Mouse (Mus musculus) forebrain, embryonic 13.5 days (tissue): ENCODE data around the gene Gm20605. TPM values are rescaled to one million over a fixed set of nuclear protein-coding genes. Genes with fewer than 3 reads are reported as not detected.

Experiments used
- ATAC-seq: fragments of 200-750 bp; cut with Nextera tagmentation; 2 replicates; pipeline ENCODE4 v1.8.0; 2017
- H3K27ac ChIP-seq: fragments of 300-500 bp; sonication (generic); 2 replicates; pipeline ENCODE4 v1.5.1; 2015; ENCODE audit warnings: inconsistent platforms, mild to moderate bottlenecking, moderate library complexity
- H3K27me3 ChIP-seq: fragments of 300-500 bp; sonication (generic); 2 replicates; pipeline ENCODE4 v1.6.1; 2015; ENCODE audit warnings: mild to moderate bottlenecking, inconsistent platforms
- H3K36me3 ChIP-seq: fragments of 300-500 bp; sonication (generic); 2 replicates; pipeline ENCODE4 v1.6.1; 2015; ENCODE audit warnings: mild to moderate bottlenecking, inconsistent platforms; ENCODE audit not compliant: poor library complexity, severe bottlenecking
- H3K4me1 ChIP-seq: fragments of 300-500 bp; sonication (generic); 2 replicates; pipeline ENCODE4 v1.6.1; 2015; ENCODE audit warnings: inconsistent platforms
- H3K4me2 ChIP-seq: fragments of 300-500 bp; sonication (generic); 2 replicates; pipeline ENCODE4 v1.6.1; 2015; ENCODE audit warnings: inconsistent platforms, mild to moderate bottlenecking, moderate library complexity
- H3K4me3 ChIP-seq: fragments of 300-500 bp; sonication (generic); 2 replicates; pipeline ENCODE4 v1.5.1; 2015; ENCODE audit warnings: mild to moderate bottlenecking, inconsistent platforms
- H3K9ac ChIP-seq: fragments of 300-500 bp; sonication (generic); 2 replicates; pipeline ENCODE4 v1.6.1; 2015; ENCODE audit warnings: mild to moderate bottlenecking, inconsistent platforms
- H3K9me3 ChIP-seq: fragments of 300-500 bp; sonication (generic); replicated peaks from 2 replicates; pipeline ENCODE4 v1.6.1; 2016; ENCODE audit warnings: inconsistent platforms
- WGBS: fragments of 180-500 bp; shearing (Covaris S2); methylation state at CpG from one replicate; pipeline ENCODE4 v1.1.7; 2015; 5-methylcytosine and 5-hydroxymethylcytosine counted together
- polyA plus RNA-seq: library from polyadenylated mRNA; unstranded; fragments of >200 nt; fragmentation: Nextera tagmentation; extraction: Ambion mirVana; gene quantifications from 2 replicates; pipeline ENCODE4 v1.2.1, GENCODE M21; 2015

The Gm20605 gene
- polyA plus RNA-seq, 1 experiment from 2014 or later = 7.3 TPM

DNA sequence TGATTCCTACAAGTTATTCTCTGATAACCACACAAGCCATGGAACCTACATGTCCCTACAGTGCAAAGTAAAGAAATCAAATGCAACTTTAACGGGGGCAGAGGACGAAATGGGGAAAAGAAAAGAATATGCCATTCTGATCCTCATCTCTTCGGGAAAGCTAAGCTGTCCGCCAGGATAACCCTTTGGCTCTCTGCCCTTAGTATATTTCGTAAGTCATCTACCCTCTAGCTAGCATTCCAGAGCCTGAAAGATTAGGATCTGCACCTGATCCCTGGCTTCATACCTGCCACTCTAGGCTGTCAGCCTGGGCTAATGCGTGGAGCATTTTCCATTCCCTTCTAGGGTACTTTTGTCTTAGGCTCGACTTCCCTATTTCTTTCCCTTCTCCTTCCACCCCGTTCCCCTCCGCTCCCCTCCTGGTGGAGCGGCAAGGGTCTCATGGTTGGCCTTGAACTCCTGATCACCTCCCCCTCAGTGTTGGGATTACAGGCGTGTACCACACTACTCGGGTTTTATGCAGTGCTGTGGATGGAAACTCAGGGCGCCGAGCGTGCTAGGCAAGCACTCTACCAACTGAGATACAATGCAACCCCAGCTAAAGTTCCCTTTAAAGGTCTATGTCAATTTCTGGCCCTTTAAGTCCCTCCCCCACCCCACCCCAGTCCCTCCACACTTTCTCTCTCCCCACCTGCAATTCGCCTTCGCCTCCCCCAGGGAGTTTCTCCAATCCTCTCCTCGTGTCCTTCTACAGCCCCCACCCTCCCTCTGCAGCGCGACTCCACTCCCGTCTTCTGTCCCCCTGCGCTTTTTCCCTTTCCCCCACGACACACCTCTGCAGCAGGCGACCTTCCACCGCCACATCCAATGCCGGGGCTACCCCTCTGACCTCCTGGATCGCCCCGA is 54.7 kb downstream of the Gm20605 start:
- peak overlapping the region; percentile 87 for H3K4me2 ChIP-seq
- no peaks in the 10 kb centered on the region for H3K9me3 ChIP-seq
- no peaks in the 10 kb centered on the region; the same call in 1 of the 2 replicates for H3K27me3 ChIP-seq
- WGBS = 9% methylated on average over 28 of the region's 28 CpGs
- H3K9ac ChIP-seq = peak overlapping the region; percentile 76
- peak; percentile 5; the same call in 1 of the 2 replicates for ATAC-seq
- peak overlapping the region; percentile 75; the same call in 1 of the 2 replicates for H3K27ac ChIP-seq
- peaks cover 20% of the 10 kb centered on the region for H3K4me1 ChIP-seq
- H3K4me3 ChIP-seq = peak overlapping the region; percentile 78
- H3K36me3 ChIP-seq = peaks cover 5% of the 10 kb centered on the region

GRCm38 (mm10) chr5:137684294-137685123 is 55.5 kb downstream of the Gm20605 start, which contains the start of gene Agfg2:
Gene Agfg2 (minus strand): TSS chr5:137684726.
- peak; percentile 100 for ATAC-seq
- H3K4me1 ChIP-seq = peaks cover 20% of the 10 kb centered on the region
- under 1% methylated on average over 62 of the region's 62 CpGs for WGBS

GRCm38 (mm10) chr5:137685653-137686052 is 56.7 kb downstream of the Gm20605 start:
- WGBS = 96% methylated on average over 3 of the region's 3 CpGs
- no peaks in the 10 kb centered on the region for H3K36me3 ChIP-seq
- no peak overlapping the region for H3K27ac ChIP-seq
- no peaks in the 10 kb centered on the region for H3K9me3 ChIP-seq
- no peak overlapping the region for H3K4me3 ChIP-seq
- no peak overlapping the region for H3K9ac ChIP-seq
- H3K4me1 ChIP-seq = peaks cover 20% of the 10 kb centered on the region
- no peaks in the 10 kb centered on the region; the same call in 1 of the 2 replicates for H3K27me3 ChIP-seq
- no peak for ATAC-seq
- no peak overlapping the region for H3K4me2 ChIP-seq

More at GRCm38 (mm10) chr5:137684294-137685123, 55.5 kb downstream of the Gm20605 start, which contains the start of gene Agfg2:
- H3K36me3 ChIP-seq = no peaks in the 10 kb centered on the region; the same call in 1 of the 2 replicates
- H3K9ac ChIP-seq = peak within 1 kb of the TSS; percentile 76
- no peaks in the 10 kb centered on the region; the same call in 1 of the 2 replicates for H3K27me3 ChIP-seq
- H3K4me3 ChIP-seq = peak within 1 kb of the TSS; percentile 78
- H3K4me2 ChIP-seq = peak within 1 kb of the TSS; percentile 87
- peak within 1 kb of the TSS; percentile 75 for H3K27ac ChIP-seq
- no peaks in the 10 kb centered on the region for H3K9me3 ChIP-seq

- H3K27me3 ChIP-seq = no peaks in the 10 kb centered on the region; the same call in 1 of the 2 replicates
- H3K9ac ChIP-seq = no peak overlapping the region
- no peaks in the 10 kb centered on the region for H3K36me3 ChIP-seq
- no peak overlapping the region for H3K27ac ChIP-seq
- 88% methylated on average over 6 of the region's 6 CpGs for WGBS
- no peak overlapping the region for H3K4me2 ChIP-seq
- H3K4me3 ChIP-seq = no peak overlapping the region
- H3K9me3 ChIP-seq = no peaks in the 10 kb centered on the region
- H3K4me1 ChIP-seq = peaks cover 20% of the 10 kb centered on the region
- no peak for ATAC-seq
These were observed 57.3 kb downstream of the Gm20605 start for GRCm38 (mm10) chr5:137686127-137686790.

GRCm38 (mm10) chr5:137689974-137690373 is 61.0 kb downstream of the Gm20605 start:
- Histone ChIP-seq H3K27me3 (no peaks in the 10 kb centered on the region; the same call in 1 of the 2 replicates), H3K4me3 (no peak overlapping the region)

DNA sequence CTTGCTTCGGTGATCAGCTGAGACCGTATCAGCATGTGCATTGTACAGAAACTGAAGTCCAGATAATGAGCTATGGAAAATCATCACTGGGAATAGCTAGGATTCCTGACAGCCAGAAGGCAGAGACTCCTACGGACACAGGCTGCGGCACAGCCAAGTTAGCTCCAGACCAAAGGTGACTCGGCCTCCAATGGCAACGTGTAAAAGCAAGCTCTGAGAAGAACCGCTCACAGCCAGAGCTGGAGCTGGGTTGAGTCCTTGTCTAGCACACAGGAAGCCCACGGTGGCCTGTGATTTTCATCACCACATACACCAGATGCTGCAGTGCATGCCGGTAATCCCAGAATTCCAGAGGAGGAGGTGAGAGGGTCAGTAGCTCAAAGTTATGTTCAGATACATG is 61.6 kb downstream of the Gm20605 start:
- WGBS = 66% methylated on average over 9 of the region's 9 CpGs
- no peaks in the 10 kb centered on the region; the same call in 1 of the 2 replicates for H3K27me3 ChIP-seq
- no peak overlapping the region for H3K4me3 ChIP-seq
- no peak overlapping the region for H3K27ac ChIP-seq
- no peak overlapping the region for H3K9ac ChIP-seq
- H3K4me1 ChIP-seq = peaks cover 4% of the 10 kb centered on the region; the same call in 1 of the 2 replicates
- no peaks in the 10 kb centered on the region for H3K9me3 ChIP-seq
- H3K36me3 ChIP-seq = no peaks in the 10 kb centered on the region
- no peak for ATAC-seq
- H3K4me2 ChIP-seq = no peak overlapping the region

More at GRCm38 (mm10) chr5:137689974-137690373, 61.0 kb downstream of the Gm20605 start:
- no peak overlapping the region for H3K27ac ChIP-seq
- H3K4me2 ChIP-seq = no peak overlapping the region
- no peaks in the 10 kb centered on the region for H3K9me3 ChIP-seq
- no peaks in the 10 kb centered on the region for H3K36me3 ChIP-seq
- no peak for ATAC-seq
- peaks cover 4% of the 10 kb centered on the region; the same call in 1 of the 2 replicates for H3K4me1 ChIP-seq
- WGBS = 92% methylated on average over 3 of the region's 3 CpGs
- H3K9ac ChIP-seq = no peak overlapping the region

DNA sequence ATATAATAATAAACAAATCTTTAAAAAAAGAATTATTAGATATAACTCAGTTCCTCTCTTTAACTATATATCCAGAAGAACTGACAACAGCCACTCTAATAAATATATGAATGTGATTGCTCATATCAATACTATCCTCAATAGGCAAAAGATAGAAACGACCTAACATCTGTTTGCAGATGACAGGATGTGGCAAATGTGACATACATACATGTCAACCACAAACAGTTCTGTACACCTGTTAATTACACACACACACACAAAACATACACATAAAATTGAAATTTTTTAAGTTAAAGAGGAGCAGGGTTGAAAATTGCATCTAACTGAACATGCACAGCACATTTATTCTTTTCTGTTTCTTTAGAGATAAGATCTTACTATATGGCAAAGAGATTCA is 62.9 kb downstream of the Gm20605 start:
- Histone ChIP-seq H3K27ac (no peak overlapping the region), H3K9ac (no peak overlapping the region), H3K4me2 (no peak overlapping the region), H3K9me3 (no peaks in the 10 kb centered on the region), H3K27me3 (no peaks in the 10 kb centered on the region), H3K4me1 (peaks cover 4% of the 10 kb centered on the region; the same call in 1 of the 2 replicates), H3K36me3 (no peaks in the 10 kb centered on the region), H3K4me3 (no peak overlapping the region)
- ATAC-seq = no peak
- 84% methylated on average over 1 of the region's 1 CpGs for WGBS

Other genes starting within 250 kb of the Gm20605 start
- 0.08 and 0.12 TPM in 2 replicates for gene Zan, start 152.1 kb upstream of the Gm20605 start, polyA plus RNA-seq
- gene Pop7, start 126.7 kb upstream of the Gm20605 start, polyA plus RNA-seq = 75.6 and 82.9 TPM in 2 replicates
- 16.1 and 17.5 TPM in 2 replicates for gene Gigyf1, start 110.6 kb upstream of the Gm20605 start, polyA plus RNA-seq
- 0.35 TPM in 1 of 2 replicates, not detected in the other for gene Epo, start 95.9 kb upstream of the Gm20605 start, polyA plus RNA-seq
- gene Gnb2, start 95.7 kb upstream of the Gm20605 start, polyA plus RNA-seq = 483 and 508 TPM in 2 replicates
- 144 and 174 TPM in 2 replicates for gene Actl6b, start 75.7 kb upstream of the Gm20605 start, polyA plus RNA-seq
- gene Tfr2, start 59.3 kb upstream of the Gm20605 start, polyA plus RNA-seq = 1.2 and 1.5 TPM in 2 replicates
- gene Mospd3, start 28.1 kb upstream of the Gm20605 start, polyA plus RNA-seq = 31.1 and 31.9 TPM in 2 replicates
- gene Pcolce, start 15.4 kb upstream of the Gm20605 start, polyA plus RNA-seq = 6.9 and 7.1 TPM in 2 replicates
- gene Fbxo24, start 173 bp upstream of the Gm20605 start, polyA plus RNA-seq = 0.14 and 0.22 TPM in 2 replicates
- gene Lrch4, start 54 bp upstream of the Gm20605 start, polyA plus RNA-seq = 24.5 and 25.0 TPM in 2 replicates
- gene Sap25, start 12.2 kb downstream of the Gm20605 start, polyA plus RNA-seq = 7.7 and 8.3 TPM in 2 replicates
- gene Irs3, start 16.5 kb downstream of the Gm20605 start, polyA plus RNA-seq = 0.08 TPM in 1 of 2 replicates, not detected in the other
- 22.8 and 23.4 TPM in 2 replicates for gene Agfg2, start 55.6 kb downstream of the Gm20605 start, polyA plus RNA-seq
- gene Nyap1, start 112.4 kb downstream of the Gm20605 start, polyA plus RNA-seq = 25.0 and 26.5 TPM in 2 replicates
- 64.3 and 71.0 TPM in 2 replicates for gene Tsc22d4, start 116.6 kb downstream of the Gm20605 start, polyA plus RNA-seq
- 38.3 and 45.0 TPM in 2 replicates for gene Ppp1r35, start 149.7 kb downstream of the Gm20605 start, polyA plus RNA-seq
- 10.3 and 12.3 TPM in 2 replicates for gene Mepce, start 158.5 kb downstream of the Gm20605 start, polyA plus RNA-seq
- 12.7 and 15.4 TPM in 2 replicates for gene Zcwpw1, start 158.6 kb downstream of the Gm20605 start, polyA plus RNA-seq
- gene Pilra, start 207.1 kb downstream of the Gm20605 start, polyA plus RNA-seq = 0.43 and 1.3 TPM in 2 replicates
- not detected in 2 replicates for gene Pilrb1, start 228.9 kb downstream of the Gm20605 start, polyA plus RNA-seq
- not detected in 2 replicates for gene Pilrb2, start 242.6 kb downstream of the Gm20605 start, polyA plus RNA-seq